Mouse (Mus musculus) layer of hippocampus, postnatal 14 days (tissue): ENCODE data around the gene Wsb1. TPM values are rescaled to one million over a fixed set of nuclear protein-coding genes. Genes with fewer than 3 reads are reported as not detected.
"Not testable (repeated sequence)": the region's sequence is repeated elsewhere in the genome, so short reads cannot be mapped to it uniquely, and the experiment has no call there.

ENCODE experiments used
- DNase-seq, 2 experiments: peaks; one replicate each; pipeline ENCODE4 v3.0.0; 2021 to 2022; ENCODE audit warnings: low spot score in 2 of 2, mixed read lengths in 1 of 2
- total RNA-seq, 2 experiments: library from RNA; stranded (reverse); gene quantifications; 2 replicates each; pipeline ENCODE4 v1.2.3; 2021

Wsb1 gene
- total RNA-seq, 2 experiments from 2014 or later: 68.9 to 83.3 TPM

GRCm38 (mm10) chr11:79273039-79273438 lies 18.6 kb upstream of the Wsb1 start:
- no peak for DNase-seq

DNA sequence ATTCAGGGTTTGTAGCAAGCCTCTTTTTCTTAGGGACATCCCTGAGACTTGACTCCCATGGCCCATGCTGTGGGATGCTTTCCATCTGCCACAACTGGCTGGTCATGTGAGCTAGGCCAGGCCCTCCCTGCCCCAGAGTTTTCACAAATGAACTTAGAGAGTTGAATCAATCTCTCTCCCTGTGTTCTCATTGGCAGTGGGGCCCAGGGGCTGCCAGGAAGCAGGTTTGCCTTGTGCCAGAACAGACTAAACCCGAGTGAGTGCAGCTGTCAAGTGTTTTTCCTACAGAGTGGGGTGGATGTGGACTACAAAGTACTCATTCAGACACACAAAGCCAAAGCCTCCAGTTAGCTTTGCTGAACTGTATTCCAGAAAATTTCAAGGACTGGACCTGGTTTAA lies 12.7 kb upstream of the Wsb1 start:
- peak; percentile 14 to 60 for DNase-seq

DNA sequence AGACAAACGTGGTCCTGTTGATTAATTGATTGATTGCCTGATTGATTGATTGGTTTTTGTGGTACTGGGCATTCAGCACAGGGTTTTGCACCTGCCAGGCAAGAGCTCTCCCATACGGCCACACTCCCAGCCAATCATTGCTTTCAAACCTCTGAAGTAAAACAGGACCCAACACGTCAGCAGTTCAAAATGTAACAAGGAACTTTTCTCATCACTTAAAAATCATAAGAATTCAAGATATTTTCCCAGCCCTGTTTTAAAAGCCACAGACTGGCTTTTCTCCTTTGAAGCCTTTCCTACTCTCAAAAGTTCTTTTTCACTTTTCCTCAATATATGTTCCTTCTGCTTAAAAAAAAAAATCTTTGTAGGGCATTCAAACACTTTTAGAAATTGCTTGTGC lies 9.9 kb upstream of the Wsb1 start:
- DNase-seq: no peak

DNA sequence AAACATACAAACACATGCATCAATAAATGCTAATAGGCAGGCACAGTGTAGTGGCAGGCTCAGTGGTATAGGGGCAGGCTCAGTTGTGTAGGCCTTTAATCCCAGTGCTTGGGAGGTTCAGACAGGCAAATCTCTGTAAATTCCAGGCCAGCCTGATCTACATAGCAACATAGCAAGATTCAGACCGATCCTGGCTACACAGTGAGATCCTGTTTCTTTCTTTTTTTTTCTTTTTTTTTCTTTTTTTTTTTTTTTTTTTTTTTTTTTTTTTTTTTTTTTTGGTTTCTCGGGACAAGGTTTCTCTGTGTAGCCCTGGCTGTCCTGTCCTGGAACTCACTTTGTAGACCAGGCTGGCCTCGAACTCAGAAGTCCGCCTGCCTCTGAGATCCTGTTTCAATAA lies 5.7 kb upstream of the Wsb1 start:
- DNase-seq: not testable (repeated sequence)

- no peak for DNase-seq
These were observed 4.3 kb upstream of the Wsb1 start for GRCm38 (mm10) chr11:79258738-79259137.

DNA sequence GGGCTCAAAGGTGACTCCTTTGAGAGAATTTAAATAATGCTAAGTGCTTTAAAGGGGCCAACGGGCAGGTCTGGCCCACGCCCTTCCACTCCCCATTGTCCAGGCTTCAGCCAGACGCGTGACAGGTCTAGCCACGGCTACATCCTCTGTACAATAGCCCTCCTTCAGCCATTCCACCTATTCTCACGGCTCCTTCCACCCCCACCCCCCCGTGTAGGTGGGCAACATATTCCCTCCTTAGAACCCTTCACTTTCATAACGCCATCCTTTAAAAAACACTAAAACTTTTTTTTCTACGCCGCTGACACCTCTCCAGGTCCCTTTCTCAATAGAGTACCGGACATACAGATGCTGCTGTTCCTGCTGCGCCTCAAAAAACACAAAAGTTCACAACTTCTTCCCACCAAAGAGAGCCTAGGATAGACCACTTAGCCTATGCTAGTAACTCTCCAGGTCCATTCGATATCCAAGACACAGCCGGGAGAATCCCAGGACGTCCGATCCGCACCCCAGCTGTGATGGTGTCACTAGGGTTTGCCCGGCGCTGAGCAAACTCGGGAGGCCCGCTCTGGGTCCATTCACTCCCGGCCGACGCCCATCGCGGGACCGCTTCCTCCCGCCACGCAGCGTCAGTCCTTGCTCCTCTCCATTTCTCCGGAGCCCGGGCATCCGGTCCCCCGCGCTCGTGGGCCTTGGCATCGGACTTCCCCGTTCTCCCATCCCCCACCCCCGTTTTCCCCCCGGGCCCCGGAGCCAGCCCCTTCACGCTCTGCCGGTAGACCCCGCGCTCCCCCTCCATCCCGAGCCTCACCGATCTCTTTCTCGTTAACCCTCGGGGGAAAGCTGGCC lies 705 bp downstream of the Wsb1 start:
- DNase-seq: peak in 1 of 2 experiments; percentile 37

DNA sequence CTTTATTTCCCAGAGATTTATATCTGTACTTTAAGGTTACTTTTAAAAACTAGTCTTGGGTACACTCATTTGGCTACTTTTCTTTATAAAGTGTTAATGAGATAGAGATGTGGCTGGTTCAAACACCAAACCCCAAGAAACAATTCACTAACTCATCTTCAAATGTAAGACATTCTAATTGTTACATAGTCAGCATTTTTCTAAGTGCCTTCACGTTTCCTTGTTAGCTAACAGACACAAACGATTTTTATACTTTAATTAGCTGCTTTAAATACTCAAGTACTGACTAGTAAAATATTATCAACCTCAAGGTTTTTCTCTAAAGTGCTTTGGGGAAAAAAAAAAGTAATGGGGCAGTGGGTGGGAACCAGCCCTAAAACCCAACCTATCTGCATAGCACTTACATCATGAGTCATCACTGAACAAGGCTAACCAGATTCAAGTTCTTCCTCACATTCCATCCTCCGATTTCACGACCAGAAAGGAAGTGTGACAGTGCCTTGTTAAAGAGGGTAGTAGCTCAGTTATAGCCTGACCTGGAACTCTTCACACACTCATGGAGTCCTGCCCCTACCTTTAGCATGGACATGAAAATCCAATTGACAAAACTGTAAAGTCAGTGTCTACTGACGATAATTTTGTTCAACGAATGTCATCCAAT lies 1.5 kb downstream of the Wsb1 start:
- no peak for DNase-seq

DNA sequence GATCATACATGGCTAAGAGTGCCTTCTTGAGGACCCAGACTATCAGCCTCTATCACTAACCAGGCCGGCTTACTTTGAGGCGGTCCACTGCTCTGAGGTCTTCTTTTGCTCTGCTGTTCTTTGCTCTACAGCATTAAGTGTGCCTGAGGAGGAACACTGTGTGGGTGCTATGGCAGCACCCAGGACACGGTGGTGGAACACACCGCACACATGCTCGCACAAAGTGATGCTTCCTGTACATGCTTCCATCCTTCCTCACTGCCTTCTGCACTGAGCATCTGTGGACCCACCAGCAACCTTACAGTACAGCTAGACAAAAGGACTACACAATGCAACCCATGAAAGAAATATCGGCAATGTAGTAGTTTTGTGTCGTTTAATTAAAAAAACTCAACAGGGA lies 15.4 kb downstream of the Wsb1 start:
- DNase-seq: no peak

- DNase-seq: no peak
These were observed 16.1 kb downstream of the Wsb1 start for GRCm38 (mm10) chr11:79238398-79238752.

DNA sequence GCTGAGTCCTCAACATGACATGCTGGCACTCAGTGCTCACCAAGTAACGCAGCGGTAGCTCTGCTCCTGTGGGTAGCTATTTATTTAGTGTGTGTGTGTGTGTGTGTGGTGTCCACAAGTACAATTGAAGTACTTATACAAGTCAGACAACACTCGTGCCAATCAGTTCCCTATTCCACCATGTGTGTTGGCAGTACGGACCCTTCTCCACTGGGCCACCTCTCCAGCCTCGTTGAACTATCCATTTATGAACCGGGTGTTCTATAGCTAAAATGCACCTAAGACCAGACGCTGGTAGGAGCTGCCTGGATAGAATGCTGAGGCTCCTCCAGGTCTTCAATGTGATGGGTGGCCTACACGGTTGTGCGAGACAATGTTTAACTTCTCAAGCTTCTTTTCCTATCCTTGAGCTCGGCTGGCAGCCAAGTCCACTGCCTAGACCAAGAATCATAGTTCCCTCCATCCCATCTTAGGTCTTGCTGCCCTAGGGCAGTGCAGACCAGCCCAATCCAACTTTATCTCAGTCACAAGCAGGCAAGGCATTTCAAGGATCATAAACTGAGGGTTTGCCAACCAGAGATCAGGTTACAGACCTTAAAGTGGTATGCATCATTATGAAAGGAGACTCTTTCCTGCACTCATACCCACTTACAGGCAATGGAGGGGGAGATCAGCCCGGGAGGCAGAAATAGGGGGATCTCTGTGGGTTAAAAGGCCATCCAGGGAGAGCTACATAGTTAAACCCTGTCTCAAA lies 16.6 kb downstream of the Wsb1 start:
- DNase-seq: no peak

GRCm38 (mm10) chr11:79230251-79230570 lies 24.3 kb downstream of the Wsb1 start:
- DNase-seq: no peak

DNA sequence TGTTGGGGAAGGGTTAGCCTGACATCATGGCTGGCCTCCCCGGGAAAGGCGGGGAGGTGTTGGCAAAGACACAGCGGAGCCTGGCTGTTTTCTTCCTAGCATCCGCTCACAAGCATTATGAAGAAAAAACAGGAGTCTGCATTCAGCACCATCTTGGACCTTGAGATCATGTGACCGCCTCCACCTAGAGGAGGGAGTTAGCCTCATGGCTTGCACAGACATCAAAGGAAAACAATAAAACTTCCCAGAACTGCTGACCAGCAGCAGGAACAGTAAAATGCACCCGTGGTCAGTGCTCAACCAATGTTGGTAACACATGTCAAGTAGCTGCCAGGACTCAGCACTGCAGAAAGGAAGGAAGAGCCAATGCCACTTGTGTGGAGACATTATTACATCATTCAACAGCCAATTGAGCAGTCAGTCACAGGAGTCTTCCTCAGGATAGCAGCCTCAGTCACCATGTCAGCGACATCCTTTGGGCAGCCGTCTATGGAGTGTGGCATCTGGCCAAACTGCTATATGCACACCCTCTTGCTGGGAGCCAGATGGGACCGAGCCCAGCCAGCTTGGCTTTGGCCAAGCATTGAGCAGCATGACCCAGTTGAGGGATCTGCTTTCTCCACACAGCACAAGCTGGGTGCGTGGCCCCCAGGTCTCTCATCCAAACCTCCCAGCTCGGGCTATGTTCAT lies 24.8 kb downstream of the Wsb1 start:
- no peak for DNase-seq

- peak in 1 of 2 experiments; percentile 0 for DNase-seq
These were observed 25.4 kb downstream of the Wsb1 start for GRCm38 (mm10) chr11:79229057-79229504.

- peak in 1 of 2 experiments; percentile 0 for DNase-seq
These were observed 26.4 kb downstream of the Wsb1 start for GRCm38 (mm10) chr11:79228089-79228488.

GRCm38 (mm10) chr11:79225371-79226155 lies 28.9 kb downstream of the Wsb1 start:
- peak in 1 of 2 experiments; percentile 0 for DNase-seq

DNA sequence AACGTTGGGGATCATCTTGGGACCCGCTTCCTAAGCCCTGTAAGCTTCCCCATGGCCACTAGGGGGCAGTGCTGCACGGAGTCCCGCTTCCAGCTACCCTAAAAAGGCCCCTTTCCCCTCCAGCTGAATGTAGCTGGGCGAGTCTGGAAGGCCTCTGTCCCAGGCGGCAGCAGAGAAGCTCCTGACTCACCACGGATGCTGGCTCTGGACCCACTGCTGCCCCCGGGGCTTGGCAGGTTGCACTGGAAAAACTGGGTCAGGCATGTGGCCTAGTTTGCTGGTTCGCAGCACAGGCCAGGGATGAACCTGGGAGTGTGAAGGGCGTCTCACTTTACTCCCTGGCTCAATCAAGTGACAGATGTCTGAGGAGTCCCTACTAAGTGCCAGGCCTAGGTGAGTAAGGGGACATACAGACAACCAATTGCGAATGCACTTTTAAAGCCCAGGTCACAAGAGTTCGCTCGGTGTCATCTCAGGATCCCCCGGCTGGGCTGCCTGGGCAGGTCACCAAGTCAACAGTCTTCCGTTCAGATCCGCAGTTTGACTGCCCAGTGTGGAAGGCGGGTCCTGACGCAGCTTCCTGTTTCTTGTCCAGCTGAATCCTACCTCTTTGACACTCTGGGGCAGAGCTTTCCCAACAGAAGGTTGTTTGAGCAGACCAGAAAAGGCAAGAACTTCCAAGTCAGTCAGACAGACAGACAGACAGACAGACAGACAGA lies 29.8 kb downstream of the Wsb1 start:
- DNase-seq: peak; percentile 82 to 86

DNA sequence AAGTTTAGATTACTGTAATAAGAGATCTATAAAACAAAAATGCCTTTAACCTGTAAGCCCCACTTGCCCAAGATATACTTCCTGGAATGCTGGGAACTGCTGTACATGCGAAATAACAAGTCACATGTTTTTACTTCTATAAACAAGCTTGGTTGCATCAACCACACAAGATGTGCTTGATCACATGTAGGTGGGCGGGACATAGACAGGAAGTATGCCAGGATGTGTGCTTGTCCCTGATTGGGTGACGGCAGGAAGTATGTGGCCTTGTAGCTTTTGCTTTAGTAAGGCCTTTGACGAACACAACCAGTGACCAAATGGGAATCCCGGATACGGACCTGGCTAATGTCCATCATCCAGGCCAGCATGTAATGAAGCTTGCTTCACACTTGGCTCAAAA lies 31.1 kb downstream of the Wsb1 start:
- DNase-seq: no peak

DNA sequence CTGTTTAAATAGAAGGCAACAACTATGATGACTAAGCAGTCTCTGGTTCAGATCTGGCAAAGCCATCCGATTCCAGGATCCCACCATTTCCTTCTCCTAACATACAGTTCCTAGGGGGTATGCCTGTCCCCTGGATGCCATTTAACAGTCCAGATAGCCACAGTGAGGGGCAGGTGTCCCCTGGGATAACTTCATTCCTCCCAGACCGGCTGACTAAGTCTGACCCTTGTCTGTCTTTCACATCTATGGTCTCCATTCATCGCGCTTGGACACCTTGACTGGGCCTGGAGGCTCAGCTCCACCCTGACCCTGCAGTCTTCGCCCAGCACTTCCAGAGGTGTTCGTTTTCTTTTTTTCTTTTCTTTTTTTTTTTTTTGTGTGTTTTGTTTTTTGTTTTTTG lies 31.8 kb downstream of the Wsb1 start:
- no peak for DNase-seq

- DNase-seq: no peak
These were observed 32.8 kb downstream of the Wsb1 start for GRCm38 (mm10) chr11:79221641-79222040.
